Mouse (Mus musculus) forelimb bud, embryonic 11.5 days (tissue): ENCODE data around the gene Ak2.

Source experiments
- DNase-seq: peaks from one replicate; pipeline ENCODE4 v3.0.0-alpha.2; 2012; ENCODE audit warnings: low read depth, low spot score

Gene Ak2

DNA sequence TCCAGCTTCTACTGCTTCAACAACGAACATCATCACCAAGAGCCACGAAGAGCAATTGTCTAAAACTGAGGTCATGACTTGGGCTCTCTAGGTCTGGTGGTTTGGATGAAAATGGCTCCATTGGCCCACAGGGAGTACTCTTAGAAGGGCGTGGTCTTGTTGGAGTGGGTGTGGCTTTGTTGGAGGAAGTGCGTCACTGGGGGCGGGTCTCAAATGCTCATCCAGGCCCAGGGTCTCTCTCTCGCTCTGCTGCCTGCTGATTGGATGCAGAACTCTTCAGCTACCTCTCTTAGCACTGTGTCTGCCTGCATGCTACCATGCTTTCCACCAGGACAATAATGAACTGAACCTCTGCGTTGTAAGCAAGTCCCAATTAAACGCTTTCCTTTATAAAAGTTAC lies 17.1 kb upstream of the Ak2 start:
- DNase-seq, result no peak

DNA sequence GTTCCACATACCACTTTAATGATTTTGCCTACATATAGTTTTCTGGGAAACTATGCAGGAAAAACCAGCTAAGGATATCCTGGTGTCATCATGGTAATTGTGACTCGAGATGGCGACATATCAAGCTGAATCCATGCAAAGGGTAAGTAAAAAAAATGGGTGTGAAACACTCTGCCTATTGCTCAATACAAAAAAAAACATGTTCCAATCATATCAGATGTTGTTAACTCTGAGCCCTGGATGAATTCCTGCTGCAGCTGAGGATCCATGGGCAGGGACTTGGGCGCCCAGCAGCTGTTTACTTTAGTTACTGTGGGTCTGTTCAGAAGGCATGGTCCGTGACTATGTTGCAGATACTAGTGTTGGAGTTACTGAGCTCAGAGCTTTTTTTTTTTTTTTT lies 15.2 kb upstream of the Ak2 start:
- DNase-seq, result no peak

DNA sequence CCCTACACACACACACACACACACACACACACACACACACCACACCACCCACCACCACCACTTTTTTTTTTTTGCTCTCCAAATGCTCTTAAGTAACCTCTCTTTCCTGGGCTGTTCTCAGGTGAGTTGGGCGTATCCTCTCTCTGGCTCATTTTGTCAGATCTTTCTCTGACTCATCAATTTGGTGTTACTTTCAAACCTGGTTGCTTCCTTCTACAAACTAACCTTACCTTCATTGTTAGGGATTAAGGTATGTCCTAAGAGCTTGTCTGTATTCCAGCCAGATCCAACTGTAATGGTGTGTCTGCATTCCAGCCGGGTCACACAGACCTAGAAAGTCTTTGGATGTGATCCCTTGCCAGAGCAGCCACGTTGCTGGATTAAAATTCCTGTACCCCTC lies 14.5 kb upstream of the Ak2 start:
- no peak for DNase-seq

DNA sequence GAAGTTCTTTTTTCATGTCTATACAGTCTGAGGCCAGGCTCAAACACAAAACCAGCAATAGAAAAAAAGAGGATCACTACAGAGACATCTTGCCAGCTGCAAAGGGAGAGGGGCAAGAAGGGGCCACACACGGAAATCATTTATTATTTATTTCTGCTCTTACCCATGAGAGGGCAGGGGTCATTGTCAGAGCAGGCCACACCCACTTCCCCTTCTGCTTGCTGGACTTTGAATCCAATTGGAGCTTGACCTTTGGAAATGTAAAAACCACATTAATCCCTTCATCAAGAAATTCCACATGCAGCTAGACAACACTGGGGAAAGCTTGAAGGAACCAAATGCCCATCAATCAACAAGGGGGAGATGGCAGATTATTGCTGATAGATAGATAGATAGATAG lies 13.1 kb upstream of the Ak2 start:
- no peak for DNase-seq

DNA sequence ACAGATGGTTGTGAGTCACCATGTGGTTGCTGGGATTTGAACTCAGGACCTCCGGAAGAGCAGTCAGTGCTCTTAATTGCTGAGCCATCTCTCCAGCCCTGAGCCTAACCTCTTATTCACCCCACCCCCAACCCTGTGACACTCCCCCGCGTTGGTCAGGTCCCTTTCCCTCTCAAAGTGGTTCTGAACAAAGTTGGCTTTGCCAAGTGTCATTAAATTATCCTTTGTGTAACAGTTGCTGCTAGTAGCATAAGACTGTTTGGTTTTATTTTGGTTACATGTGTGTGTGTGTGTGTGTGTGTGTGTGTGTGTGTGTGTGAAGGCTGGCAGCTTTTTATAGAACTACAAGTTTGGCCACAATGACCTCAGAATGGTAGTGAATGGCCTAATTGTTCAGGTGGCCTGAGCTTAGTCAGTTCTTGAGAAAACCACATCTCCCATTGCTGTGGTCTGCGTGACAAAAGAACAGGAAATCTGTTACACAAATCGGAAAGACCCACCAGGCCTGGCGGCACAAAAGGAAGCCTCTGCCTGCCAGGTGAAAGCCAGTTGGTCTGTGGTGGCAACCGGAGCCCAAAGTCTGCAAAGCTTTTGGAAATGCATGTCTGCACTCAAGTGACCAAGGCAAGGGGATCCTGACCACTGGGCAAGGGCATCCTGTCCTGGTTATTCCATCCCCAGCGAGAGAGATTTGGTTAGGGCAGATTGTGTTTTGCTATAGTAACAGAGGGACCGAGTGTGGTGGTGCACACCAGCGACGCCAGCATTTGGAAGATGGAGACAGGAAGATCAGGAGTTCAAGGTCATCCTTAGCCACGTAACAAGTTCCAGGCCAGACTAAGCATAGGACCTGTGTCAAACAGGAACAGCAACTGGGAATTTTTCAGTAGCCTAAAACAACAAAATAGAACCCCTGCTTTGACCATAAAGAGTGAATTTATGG lies 10.6 kb upstream of the Ak2 start:
- DNase-seq, result no peak

DNA sequence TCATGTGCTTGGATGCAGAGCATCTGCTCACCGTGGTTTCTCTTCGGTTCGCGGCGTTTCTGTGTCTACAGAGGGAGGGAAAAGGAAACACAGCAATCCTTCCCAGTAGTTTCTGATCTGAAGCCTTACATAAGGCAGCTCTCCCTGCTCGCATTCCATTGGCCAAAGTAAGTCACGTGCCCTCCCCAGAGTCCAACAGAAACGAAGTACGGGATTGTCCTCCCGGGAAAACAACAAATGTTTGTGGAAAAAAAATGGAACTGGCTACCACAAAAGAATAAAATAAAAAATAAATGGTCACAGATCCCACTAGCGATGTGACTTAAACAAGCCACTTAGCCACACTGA lies 10.0 kb upstream of the Ak2 start:
- no peak for DNase-seq

DNA sequence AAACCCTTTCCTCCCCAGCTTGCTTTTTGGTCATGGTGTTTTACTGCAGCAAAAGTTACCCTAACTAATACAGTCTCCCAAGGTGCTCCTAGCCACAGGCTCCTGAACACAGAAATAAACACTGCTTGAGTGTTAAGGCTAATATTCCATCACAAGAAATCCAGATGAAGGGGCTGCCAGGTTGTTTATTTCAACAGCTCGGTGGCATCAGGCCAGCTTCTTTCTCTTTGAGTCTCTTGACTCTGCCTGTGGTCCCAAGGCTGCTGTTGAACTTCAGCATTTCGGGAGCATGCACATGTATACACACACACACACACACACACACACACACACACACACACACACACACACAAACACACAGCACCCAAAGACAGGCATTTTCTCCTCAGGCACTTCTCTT lies 8.6 kb upstream of the Ak2 start:
- DNase-seq, result no peak

DNA sequence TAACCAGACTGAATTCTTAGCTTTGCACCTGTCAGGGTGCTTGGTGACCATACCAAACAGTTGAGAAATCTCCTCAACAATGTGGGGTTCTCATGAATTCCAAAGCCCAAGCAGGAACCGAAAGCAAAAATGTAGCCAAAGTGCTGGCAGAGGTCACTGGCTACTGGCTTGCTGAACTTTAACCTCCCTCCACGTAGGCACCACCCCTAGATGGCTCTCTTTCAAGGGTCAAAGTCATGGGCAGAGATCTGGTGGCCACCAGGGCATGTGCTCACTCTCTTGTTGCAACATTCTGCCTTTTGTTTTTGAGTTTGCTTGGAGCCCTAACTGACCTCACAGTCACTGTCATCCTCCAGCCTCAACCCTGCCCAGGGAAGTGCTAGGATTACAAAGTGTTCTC lies 8.1 kb upstream of the Ak2 start:
- DNase-seq, result no peak

DNA sequence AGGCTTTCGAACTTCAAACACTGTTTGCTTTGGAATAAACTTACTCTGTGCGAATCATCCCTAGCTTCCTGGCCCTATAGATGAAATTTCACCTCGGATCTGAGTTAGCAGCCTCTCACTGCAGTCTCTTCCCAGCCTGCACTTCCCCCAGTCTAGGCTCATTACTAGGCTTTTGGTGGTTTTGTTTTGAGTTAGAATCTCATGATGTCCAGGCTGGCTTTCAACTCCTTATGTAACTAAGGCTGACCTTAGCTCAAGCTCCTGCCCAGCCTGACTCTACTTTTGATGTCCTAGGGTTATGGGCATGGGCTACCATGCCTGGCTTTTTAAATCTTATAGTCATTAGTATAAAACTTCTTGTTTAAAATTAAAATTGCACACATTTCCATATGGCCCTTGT lies 7.2 kb upstream of the Ak2 start:
- DNase-seq, result no peak

DNA sequence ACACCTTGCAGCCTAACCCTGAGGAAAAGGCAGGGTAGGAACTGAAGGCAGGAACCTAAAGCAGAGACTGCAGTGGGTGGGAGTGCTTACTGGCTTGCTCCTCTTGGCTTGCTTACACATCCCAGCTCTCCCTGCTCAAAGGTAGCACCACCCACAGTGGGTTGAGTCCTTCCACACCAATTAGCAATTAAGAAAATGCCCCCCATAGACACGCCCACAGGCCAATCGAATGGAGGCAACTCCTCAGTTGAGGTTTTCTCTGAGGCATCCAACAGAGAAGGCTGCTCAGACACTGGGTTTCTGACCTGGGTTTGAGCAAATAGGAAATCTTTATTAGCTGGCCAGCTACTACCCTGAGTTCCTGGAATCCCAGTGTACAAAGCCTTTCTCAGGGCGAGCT lies 2.8 kb upstream of the Ak2 start:
- DNase-seq, result no peak

DNA sequence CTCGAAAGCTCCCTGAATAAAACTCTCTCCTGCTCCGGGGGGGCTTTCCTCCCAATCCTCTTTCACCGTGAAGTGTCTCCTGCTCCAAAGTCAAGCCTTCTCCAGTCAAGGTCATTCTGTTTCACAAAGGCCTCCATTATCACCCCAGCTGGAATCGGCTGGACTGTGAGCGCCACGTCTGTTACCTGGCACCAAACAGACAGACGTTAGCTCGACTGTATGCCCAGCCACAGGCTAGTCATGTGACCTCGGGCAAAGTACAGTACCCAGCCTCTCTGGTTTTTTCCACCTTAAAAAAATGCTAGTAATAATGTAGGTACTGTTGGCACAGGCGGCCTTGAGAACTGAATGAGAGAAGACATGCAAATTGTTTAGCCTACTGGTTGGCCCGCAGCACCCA lies 2.1 kb upstream of the Ak2 start:
- DNase-seq, result no peak

DNA sequence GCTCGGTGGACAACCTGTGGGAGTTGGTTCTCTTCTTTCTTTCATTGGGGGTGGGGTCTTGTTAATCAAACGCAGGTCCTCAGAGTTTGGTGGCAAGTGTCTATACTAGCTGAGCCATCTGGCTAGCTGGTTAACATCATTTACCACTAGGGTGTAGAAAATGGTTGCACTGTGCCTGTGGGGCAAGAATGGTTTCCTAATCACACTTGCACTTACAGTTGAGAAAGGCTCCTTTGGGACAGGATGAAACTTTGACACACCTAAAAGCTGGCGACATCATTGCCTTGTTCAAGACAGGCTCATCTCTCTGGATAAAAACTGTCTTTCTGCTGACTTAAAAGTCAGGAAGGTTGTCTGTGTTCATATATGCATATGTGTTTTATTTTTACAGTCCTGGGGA lies 418 bp downstream of the Ak2 start:
- no peak for DNase-seq

DNA sequence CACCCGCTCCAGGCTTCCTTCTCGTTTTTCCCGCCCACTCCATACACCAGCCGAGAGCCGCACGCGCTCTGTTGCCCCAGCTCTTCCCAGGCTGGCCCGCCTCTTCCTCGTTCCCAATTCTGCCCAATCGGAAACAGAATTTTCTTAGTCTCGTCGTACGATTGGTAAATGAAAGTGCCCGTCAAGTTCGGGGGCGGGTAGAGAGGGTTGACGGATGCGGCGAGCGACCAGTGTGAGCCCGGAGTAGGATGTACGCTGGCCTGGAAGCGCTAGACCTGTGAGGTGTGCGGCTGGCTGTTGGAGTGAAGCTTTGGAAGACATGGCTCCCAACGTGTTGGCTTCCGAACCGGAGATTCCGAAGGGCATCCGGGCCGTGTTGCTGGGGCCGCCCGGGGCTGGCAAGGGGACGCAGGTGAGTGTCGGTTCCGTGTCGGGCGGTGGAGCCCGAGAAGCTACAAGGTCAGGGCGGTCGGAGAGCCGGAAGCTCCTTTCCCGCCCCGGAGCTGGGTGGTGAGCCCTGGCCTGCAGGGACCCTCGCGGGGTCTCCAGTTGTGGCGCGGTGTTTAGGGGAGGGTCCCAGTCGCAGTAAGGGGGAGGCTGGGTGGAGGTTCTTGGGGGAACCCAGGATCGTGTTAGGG lies 1.4 kb downstream of the Ak2 start:
- peak; percentile 99 for DNase-seq

DNA sequence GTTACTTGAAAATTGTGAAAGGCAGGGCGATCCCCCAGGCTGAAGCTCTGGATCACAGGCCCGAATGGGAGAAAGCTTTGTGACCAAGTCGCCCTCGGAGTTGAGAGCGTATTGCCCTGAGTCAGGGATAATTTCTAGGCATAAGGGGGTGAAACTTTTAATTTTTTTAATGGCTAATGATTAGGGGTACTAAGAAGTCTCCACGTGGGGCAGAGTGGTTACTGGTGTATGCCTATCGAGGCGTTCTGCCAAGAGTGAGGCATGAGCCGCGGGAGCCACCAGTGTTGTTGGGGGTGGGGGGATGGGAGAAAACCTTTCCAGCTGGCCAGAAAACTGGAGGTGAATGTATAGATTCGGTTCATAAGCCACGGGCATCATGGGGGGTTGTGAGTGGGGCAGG lies 1.9 kb downstream of the Ak2 start:
- DNase-seq, result no peak

DNA sequence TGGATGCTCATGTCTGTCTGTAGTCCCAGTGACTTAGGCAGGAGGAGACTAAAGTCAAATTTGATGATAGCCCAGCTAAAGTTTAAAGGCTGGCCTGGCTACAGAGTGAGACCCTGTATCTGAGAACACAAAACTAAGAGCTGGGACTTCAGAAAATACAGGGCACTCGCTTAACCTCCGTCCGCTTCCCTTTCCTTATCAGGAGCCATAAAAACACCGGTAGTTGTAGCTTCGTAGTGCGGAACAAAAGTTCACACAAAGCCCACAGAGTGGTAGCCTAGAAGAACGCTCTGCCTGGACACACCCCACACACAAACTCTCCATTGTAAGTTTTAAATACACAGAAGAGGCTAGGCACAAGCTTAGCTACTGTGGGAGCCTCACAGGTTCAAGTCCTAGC lies 3.5 kb downstream of the Ak2 start:
- no peak for DNase-seq

DNA sequence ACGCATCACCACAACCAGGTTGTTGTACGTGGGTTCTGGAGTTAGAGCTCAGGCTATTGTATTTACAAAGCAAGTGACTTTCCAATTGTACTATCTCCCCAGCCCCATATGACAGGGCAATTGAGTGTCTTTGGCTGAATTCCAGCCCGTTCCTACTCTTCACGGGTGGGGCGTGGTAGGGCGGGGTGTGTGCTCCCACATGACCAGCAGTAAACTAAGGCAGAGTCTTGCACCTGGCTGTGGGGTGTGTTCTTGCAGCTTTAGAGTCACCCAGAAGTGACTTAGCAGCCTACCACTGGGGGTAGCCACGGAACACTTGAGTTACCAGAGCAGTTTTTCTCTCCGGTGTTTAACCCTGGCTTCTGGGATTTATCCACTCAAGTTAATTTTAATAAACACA lies 5.5 kb downstream of the Ak2 start:
- no peak for DNase-seq

DNA sequence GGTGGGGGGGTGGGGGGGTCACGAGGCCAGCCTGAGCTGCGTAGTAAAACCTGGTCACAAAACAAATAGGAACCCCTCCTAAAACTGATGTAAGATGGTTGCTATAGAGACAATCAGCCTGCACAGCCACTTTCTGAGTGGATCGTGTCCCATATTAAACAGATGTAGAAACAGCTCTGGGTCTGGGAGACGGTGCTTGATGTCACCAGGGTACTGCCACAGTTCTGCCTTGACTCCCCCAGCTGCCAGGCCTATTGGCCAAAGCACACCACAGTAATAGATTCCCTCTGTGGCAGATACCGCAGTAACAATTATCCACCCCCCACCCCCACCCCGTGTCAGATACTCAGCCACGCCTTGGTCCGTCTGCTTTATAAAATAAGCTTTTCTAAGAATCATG lies 6.6 kb downstream of the Ak2 start:
- no peak for DNase-seq

DNA sequence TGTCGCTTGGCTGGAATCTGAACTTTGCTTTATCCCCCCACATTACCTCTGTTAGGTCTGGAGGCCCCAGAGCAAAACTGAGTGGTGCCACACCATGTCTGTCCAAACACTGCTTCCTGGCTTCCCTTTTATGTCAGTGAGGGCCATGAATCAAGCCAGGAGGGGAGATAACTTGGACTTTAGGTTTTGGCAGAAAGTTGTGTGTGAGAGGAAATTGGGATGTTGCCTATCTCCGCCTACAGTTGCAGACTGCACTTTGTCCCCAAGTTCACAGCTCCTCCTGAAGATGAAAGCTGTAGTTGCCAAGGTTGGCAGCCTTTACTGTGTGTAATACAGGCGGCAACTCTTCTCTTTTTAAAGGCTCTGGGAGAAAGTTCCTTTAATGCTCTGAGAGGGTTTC lies 9.0 kb downstream of the Ak2 start:
- DNase-seq, result no peak

DNA sequence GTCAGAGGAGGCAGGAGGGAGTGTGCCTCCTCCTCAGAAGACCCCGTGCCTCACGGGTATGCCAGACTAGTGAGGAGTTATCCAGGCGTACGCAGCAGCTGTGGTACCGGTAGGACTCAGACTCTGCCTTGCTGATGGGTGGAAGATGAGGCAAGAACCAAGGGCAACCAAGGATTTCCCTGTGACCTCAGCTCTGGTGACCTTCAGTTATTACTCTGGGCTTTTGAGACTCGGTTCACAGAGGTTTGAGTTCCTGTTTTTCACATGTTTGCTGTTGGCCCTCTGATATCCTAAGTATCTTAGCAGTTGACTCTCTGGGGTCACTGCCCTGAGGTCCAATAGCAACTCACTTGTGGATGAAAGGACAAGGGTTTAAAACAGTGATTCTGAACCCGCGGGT lies 12.0 kb downstream of the Ak2 start:
- no peak for DNase-seq

DNA sequence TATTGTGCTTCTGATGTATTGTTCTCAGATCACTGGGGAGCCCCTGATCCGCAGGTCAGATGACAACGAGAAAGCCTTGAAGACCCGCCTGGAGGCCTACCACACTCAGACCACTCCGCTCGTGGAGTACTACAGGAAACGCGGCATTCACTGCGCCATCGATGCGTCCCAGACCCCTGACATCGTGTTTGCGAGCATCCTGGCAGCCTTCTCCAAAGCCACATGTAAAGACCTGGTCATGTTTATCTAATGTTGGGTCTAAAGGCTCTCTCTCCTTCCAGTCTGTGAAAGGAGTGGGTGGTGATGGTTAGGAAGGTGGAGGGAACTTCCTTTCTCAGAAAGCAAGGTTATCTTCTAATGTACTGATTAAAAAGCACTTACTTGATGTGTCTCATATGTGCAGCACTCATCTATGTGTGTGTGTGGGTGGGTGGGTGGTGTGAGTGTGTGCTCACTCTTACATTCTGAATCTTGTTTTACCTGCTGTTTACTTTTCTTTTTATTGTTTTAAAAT lies 16.3 kb downstream of the Ak2 start:
- DNase-seq, result no peak

DNA sequence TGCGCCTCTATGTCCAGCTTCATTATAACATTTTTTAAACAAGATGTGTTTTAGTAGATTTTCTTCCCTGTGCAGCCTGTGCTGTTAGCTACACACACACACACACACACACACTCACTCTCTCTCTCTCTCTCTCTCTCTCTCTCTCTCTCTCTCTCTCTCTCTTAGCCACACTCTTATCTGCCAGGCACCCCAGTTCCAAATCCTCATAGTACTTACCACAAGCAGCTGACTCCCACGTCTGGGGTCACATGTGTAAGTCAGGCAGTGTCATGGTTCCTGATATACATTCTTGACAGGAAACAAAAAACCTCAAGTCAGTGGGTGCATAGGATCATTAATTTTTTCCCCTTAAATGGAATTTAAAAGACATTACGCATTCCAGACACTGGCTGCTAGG lies 16.9 kb downstream of the Ak2 start:
- no peak for DNase-seq

DNA sequence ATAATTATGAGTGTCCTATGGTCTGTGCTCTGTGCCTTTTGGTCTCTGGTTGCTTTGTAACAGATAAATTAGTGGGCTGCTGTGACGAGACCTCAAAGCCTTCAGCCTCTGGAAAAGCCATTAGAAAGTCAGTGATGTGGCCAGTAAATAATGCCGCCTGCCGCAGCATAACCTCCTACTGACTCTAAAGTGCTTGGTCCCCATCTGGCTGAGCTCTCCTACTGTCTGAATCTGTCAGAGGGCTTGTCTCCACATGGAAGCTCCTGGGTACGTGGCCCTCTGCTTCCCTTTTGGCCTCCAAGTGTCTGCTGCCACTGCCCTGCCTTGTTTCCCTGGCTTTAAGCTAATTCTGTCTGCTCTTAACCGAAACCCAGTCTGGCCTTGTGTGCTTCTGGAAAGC lies 17.8 kb downstream of the Ak2 start:
- no peak for DNase-seq

DNA sequence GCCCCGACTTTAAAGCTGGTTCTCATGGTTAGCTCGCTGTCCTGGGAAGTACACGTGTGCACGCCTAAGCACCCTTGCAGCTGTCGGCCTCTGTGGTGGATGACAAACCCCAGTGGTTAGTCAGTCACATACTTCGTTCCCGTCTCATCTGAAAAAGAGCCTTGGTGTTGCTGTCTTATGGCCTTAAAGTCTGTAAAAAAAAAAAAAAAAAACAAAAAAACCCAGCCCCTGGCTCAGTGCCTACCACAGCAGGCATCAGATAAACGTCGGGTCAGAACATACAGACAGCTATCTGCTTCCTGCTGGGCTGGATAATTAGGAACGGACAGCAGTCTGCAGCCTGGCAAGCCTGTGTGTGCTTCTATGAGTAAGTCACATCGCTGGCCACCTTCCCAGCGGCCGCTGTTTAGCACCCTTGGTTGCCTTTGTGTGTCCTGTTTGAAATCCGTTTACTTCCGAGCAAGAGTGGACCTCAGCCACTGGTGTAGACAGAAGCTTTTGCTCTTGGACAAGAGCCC lies 19.9 kb downstream of the Ak2 start:
- DNase-seq, result no peak
